Mouse (Mus musculus) olfactory bulb, adult 2 months (tissue): ENCODE results near the gene Rb1.

Experiments
- CTCF ChIP-seq: fragments of 200-500 bp; IDR thresholded peaks from 2 replicates; pipeline ENCODE4 v1.5.1; 2012; ENCODE audit warnings: low read depth, mild to moderate bottlenecking, low read length, moderate library complexity; ENCODE audit not compliant: insufficient read depth
- POLR2A ChIP-seq: fragments of 200-500 bp; IDR thresholded peaks from 2 replicates; pipeline ENCODE4 v1.6.1; 2012; ENCODE audit warnings: mild to moderate bottlenecking, low read depth, low read length, moderate library complexity; ENCODE audit not compliant: insufficient read depth

- TF ChIP-seq CTCF (no peak), POLR2A (no peak)
Measured at GRCm38 (mm10) chr14:73370078-73370670, 44.6 kb upstream of the Rb1 start.
